Mouse (Mus musculus): Measurements from ENCODE around the gene Pola1. TPM values are rescaled to one million over a fixed set of nuclear protein-coding genes. Genes with fewer than 3 reads are reported as not detected.

Pola1 gene
- polyA plus RNA-seq, 1 experiment from 2014 or later = 23.9 TPM

DNA sequence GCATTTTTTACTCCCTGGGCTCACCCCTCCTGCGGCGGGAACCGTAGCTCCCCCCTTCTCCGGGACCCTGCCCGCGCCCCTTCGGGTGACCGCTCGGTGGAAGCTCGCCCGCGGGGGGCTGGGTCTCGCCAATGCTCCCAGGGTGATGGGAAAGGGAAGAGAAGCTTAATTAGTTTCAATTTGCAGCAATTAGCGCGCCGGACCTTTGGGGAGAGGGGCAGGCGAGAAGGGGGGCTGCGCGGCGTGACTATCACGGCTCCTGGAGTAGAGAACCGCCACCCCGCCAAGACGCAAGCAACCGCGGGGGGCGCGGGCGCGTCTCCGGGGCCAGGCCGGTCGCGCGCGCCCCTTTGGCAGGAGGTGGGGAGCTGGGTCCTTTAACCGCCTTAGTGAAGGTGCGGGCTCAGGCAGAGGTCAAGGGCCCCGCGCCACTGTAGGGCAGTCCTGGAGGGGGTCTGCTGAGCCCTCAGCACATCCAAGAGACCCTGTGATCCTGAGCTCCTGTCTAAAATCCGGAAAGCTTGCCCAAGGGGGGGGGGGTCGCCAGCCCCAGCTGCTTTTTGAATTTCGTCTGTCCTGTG is 332.8 kb downstream of the Pola1 start:
- 18% methylated on average over 40 of the region's 43 CpGs for WGBS
- peak overlapping the region; percentile 38 for H3K9ac ChIP-seq
- no peaks in the 10 kb centered on the region for H3K9me3 ChIP-seq
- peak overlapping the region; percentile 50 for H3K4me2 ChIP-seq
- peaks cover 21% of the 10 kb centered on the region; the same call in 1 of the 2 replicates for H3K27me3 ChIP-seq
- peak overlapping the region; percentile 25 for H3K4me3 ChIP-seq (replicated peaks)
- peaks cover 14% of the 10 kb centered on the region for H3K4me1 ChIP-seq
- peak overlapping the region; percentile 91 for H3K27ac ChIP-seq
- peak; percentile 24; the same call in 1 of the 2 replicates for ATAC-seq (ENCODE audit: low FRiP score)
- no peaks in the 10 kb centered on the region for H3K36me3 ChIP-seq (replicated peaks)

DNA sequence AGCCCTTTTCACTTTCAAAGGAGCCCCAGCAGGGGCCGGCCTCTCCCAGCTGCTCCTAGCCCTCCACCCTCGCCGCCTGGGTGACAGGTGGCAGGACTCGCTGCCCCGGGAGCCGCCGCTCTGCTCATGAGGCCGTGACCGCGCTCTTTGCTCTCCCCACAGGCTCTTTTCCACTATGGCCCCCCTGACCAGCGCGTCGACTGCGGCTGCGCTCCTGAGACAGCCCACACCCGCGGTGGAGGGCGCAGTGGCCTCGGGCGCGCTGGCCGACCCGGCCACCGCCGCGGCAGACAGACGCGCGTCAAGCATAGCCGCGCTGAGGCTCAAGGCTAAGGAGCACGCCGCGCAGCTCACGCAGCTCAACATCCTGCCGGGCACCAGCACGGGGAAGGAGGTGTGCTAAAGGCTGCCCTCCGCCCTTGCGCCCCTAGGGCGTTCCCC is 334.9 kb downstream of the Pola1 start:
- Histone ChIP-seq H3K4me3 (replicated peaks) (peak overlapping the region; percentile 31), H3K9me3 (no peaks in the 10 kb centered on the region), H3K4me2 (peak overlapping the region; percentile 56), H3K9ac (peak overlapping the region; percentile 51), H3K27me3 (peaks cover 18% of the 10 kb centered on the region; the same call in 1 of the 2 replicates), H3K27ac (peak overlapping the region; percentile 87), H3K36me3 (replicated peaks) (no peaks in the 10 kb centered on the region), H3K4me1 (peaks cover 14% of the 10 kb centered on the region)
- ATAC-seq (ENCODE audit: low FRiP score) = peak; percentile 10; the same call in 1 of the 2 replicates
- WGBS = 11% methylated on average over 40 of the region's 40 CpGs

DNA sequence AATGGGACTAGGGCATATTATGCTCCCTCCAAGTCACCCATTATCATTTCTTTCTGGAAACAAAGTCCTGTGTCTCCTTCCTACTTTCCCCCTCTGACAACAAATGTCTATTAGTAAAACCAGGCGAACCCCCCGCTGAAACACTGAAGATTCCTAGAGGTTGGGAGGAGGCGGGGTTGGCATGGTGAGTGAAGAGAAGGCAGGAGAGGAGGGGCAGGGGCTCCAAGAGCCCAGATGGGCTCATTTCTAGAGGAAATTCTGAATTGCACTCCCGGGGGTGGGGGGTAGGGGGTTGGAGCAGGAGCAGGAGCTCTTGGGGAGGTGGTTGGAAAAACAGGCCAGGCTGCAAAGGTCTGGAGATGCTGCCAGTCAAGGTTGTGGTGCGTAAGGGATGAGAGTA is 336.1 kb downstream of the Pola1 start:
- Histone ChIP-seq H3K4me3 (replicated peaks) (peak overlapping the region; percentile 31), H3K4me1 (peaks cover 14% of the 10 kb centered on the region), H3K9me3 (no peaks in the 10 kb centered on the region), H3K4me2 (peak overlapping the region; percentile 56), H3K27me3 (peaks cover 18% of the 10 kb centered on the region; the same call in 1 of the 2 replicates), H3K36me3 (replicated peaks) (no peaks in the 10 kb centered on the region), H3K9ac (peak overlapping the region; percentile 51; the same call in 1 of the 2 replicates), H3K27ac (peak overlapping the region; percentile 87)
- no peak for ATAC-seq (ENCODE audit: low FRiP score)
- WGBS = 21% methylated on average over 5 of the region's 5 CpGs

GRCm38 (mm10) chrX:93294736-93295490 is 337.0 kb downstream of the Pola1 start:
- peaks cover 14% of the 10 kb centered on the region for H3K4me1 ChIP-seq
- H3K4me3 ChIP-seq (replicated peaks) = peak overlapping the region; percentile 28
- no peak for ATAC-seq (ENCODE audit: low FRiP score)
- peaks cover 18% of the 10 kb centered on the region; the same call in 1 of the 2 replicates for H3K27me3 ChIP-seq
- no peaks in the 10 kb centered on the region for H3K9me3 ChIP-seq
- H3K4me2 ChIP-seq = peak overlapping the region; percentile 56
- peak overlapping the region; percentile 57 for H3K9ac ChIP-seq
- WGBS = 20% methylated on average over 25 of the region's 25 CpGs
- peak overlapping the region; percentile 87 for H3K27ac ChIP-seq
- H3K36me3 ChIP-seq (replicated peaks) = no peaks in the 10 kb centered on the region

- no peaks in the 10 kb centered on the region for H3K9me3 ChIP-seq
- no peak for ATAC-seq (ENCODE audit: low FRiP score)
- peaks cover 18% of the 10 kb centered on the region; the same call in 1 of the 2 replicates for H3K27me3 ChIP-seq
- H3K9ac ChIP-seq = peak overlapping the region; percentile 83
- H3K4me1 ChIP-seq = peaks cover 6% of the 10 kb centered on the region
- 32% methylated on average over 6 of the region's 6 CpGs for WGBS
- H3K4me3 ChIP-seq (replicated peaks) = peak overlapping the region; percentile 61
- peak overlapping the region; percentile 56 for H3K4me2 ChIP-seq
- no peaks in the 10 kb centered on the region for H3K36me3 ChIP-seq (replicated peaks)
- peak overlapping the region; percentile 81 for H3K27ac ChIP-seq
Measured at GRCm38 (mm10) chrX:93292031-93292430, 339.9 kb downstream of the Pola1 start.

- Histone ChIP-seq H3K4me3 (replicated peaks) (peak overlapping the region; percentile 61), H3K4me1 (no peaks in the 10 kb centered on the region; the same call in 1 of the 2 replicates), H3K4me2 (peak overlapping the region; percentile 56), H3K9me3 (no peaks in the 10 kb centered on the region), H3K9ac (peak overlapping the region; percentile 83), H3K36me3 (replicated peaks) (no peaks in the 10 kb centered on the region), H3K27ac (peak overlapping the region; percentile 84), H3K27me3 (peaks cover 12% of the 10 kb centered on the region; the same call in 1 of the 2 replicates)
- WGBS = 12% methylated on average over 12 of the region's 12 CpGs
- ATAC-seq (ENCODE audit: low FRiP score) = no peak
Measured at GRCm38 (mm10) chrX:93289851-93290380, 342.0 kb downstream of the Pola1 start.

- Histone ChIP-seq H3K27ac (peak overlapping the region; percentile 84), H3K4me3 (replicated peaks) (peak overlapping the region; percentile 61), H3K9me3 (no peaks in the 10 kb centered on the region), H3K4me2 (peak overlapping the region; percentile 56), H3K27me3 (peaks cover 8% of the 10 kb centered on the region; the same call in 1 of the 2 replicates), H3K4me1 (no peaks in the 10 kb centered on the region; the same call in 1 of the 2 replicates), H3K36me3 (replicated peaks) (no peaks in the 10 kb centered on the region), H3K9ac (peak overlapping the region; percentile 83)
- 20% methylated on average over 18 of the region's 37 CpGs for WGBS
- no peak for ATAC-seq (ENCODE audit: low FRiP score)
Measured at GRCm38 (mm10) chrX:93289076-93289475, 342.9 kb downstream of the Pola1 start.

- WGBS = 14% methylated on average over 20 of the region's 37 CpGs
- Histone ChIP-seq H3K9ac (peak overlapping the region; percentile 83), H3K4me3 (replicated peaks) (peak overlapping the region; percentile 61), H3K36me3 (replicated peaks) (no peaks in the 10 kb centered on the region), H3K27ac (peak overlapping the region; percentile 84), H3K27me3 (peaks cover 8% of the 10 kb centered on the region; the same call in 1 of the 2 replicates), H3K4me2 (peak overlapping the region; percentile 56), H3K4me1 (no peaks in the 10 kb centered on the region; the same call in 1 of the 2 replicates), H3K9me3 (no peaks in the 10 kb centered on the region)
- no peak for ATAC-seq (ENCODE audit: low FRiP score)
Measured at GRCm38 (mm10) chrX:93288339-93288738, 343.6 kb downstream of the Pola1 start.

DNA sequence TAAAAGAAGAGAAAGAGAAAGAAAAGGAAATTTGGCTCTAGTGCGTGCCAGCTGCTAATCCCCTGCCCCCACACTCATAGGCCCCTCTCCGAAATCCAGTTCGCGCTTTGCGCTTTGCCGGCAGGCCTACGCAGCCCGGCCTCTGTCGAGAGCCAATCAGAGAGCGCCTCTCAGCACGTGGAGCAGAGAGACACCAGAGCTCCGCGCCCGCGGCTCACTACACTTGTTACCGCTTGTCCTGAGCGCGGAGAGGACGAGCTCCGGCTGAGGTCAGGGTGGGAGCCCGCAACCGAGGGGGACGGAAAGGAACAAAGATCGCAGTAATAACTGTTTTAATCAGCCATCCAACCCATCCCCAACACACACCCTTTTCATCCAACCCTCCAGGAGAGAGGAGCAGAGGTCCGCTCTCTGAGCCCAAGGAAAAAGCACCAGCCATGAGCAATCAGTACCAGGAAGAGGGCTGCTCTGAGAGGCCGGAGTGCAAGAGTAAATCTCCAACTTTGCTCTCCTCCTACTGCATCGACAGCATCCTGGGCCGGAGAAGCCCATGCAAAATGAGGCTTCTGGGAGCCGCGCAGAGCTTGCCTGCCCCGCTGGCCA is 345.6 kb downstream of the Pola1 start, which contains the start of gene Arx:
TSS of gene Arx (plus strand) at position 155 of the 603 bp plus-strand sequence.
- no peaks in the 10 kb centered on the region for H3K36me3 ChIP-seq (replicated peaks)
- ATAC-seq (ENCODE audit: low FRiP score) = peak; percentile 90
- peak within 1 kb of the TSS; percentile 83 for H3K9ac ChIP-seq
- peak within 1 kb of the TSS; percentile 56 for H3K4me2 ChIP-seq
- peak within 1 kb of the TSS; percentile 61 for H3K4me3 ChIP-seq (replicated peaks)
- H3K4me1 ChIP-seq = peaks cover 5% of the 10 kb centered on the region
- peaks cover 14% of the 10 kb centered on the region; the same call in 1 of the 2 replicates for H3K27me3 ChIP-seq
- H3K27ac ChIP-seq = peak within 1 kb of the TSS; percentile 84
- no peaks in the 10 kb centered on the region for H3K9me3 ChIP-seq
- 13% methylated on average over 31 of the region's 31 CpGs for WGBS

DNA sequence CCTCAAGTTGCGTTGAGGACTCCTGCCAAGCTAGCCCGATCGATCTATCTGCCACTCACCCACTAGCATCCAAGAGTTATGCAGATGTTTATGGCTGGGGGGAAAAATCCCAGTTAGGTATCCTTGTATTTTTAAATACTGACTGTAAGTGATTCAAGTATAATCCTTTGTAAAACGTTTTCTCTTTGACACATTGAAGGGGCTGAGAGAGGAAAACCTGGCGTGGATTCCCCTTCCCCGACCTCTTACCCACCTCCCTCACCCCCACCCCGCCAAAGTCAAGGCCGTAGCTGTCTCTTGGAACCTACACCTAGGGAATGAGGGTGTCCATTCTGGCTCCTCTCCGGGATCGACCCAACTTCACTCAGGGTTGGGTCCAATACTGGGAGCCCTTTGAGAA is 346.9 kb downstream of the Pola1 start:
- no peak for ATAC-seq (ENCODE audit: low FRiP score)
- Histone ChIP-seq H3K36me3 (replicated peaks) (no peaks in the 10 kb centered on the region), H3K27me3 (peaks cover 14% of the 10 kb centered on the region; the same call in 1 of the 2 replicates), H3K4me2 (peak overlapping the region; percentile 56), H3K9me3 (no peaks in the 10 kb centered on the region), H3K9ac (peak overlapping the region; percentile 50), H3K4me1 (peaks cover 5% of the 10 kb centered on the region), H3K4me3 (replicated peaks) (peak overlapping the region; percentile 61), H3K27ac (peak overlapping the region; percentile 65)
- 18% methylated on average over 10 of the region's 10 CpGs for WGBS

- Histone ChIP-seq H3K27ac (peak overlapping the region; percentile 76), H3K4me1 (peaks cover 5% of the 10 kb centered on the region; the same call in 1 of the 2 replicates), H3K4me2 (peak overlapping the region; percentile 50), H3K9ac (peak overlapping the region; percentile 47), H3K36me3 (replicated peaks) (no peaks in the 10 kb centered on the region), H3K9me3 (no peaks in the 10 kb centered on the region), H3K27me3 (peaks cover 10% of the 10 kb centered on the region; the same call in 1 of the 2 replicates), H3K4me3 (replicated peaks) (peak overlapping the region; percentile 33)
- peak; percentile 21; the same call in 1 of the 2 replicates for ATAC-seq (ENCODE audit: low FRiP score)
- WGBS = 12% methylated on average over 5 of the region's 5 CpGs
Measured at GRCm38 (mm10) chrX:93281756-93282155, 350.2 kb downstream of the Pola1 start.
